Mouse (Mus musculus): Measurements from ENCODE around the gene Ldlrad1. TPM values are rescaled to one million over a fixed set of nuclear protein-coding genes. Genes with fewer than 3 reads are reported as not detected.

The Ldlrad1 gene
- polyA plus RNA-seq, 1 experiment = not detected

GRCm38 (mm10) chr4:107213279-107214011, 4.5 kb downstream of the Ldlrad1 start:
- no peak for TF ChIP-seq POLR2A (IDR thresholded peaks at IDR 0.05; ENCODE audit: borderline replicate concordance, insufficient read depth, low read length)
- TF ChIP-seq CTCF (IDR thresholded peaks at IDR 0.05; ENCODE audit: borderline replicate concordance, insufficient read depth, low read depth, low read length) = no peak
- Histone ChIP-seq H3K4me3 (replicated peaks; ENCODE audit: insufficient read depth, low read depth, low read length) (no peak overlapping the region), H3K27me3 (ENCODE audit: control insufficient read depth, insufficient read depth, low read length) (no peaks in the 10 kb centered on the region), H3K4me1 (ENCODE audit: control insufficient read depth, insufficient read depth, low read length) (no peaks in the 10 kb centered on the region), H3K27ac (ENCODE audit: insufficient read depth, low read length) (no peak overlapping the region)
- DNase-seq = no peak
- WGBS = 68% methylated on average over 12 of the region's 12 CpGs

- Histone ChIP-seq H3K4me3 (replicated peaks; ENCODE audit: insufficient read depth, low read depth, low read length) (no peak overlapping the region), H3K4me1 (ENCODE audit: control insufficient read depth, insufficient read depth, low read length) (peaks cover 5% of the 10 kb centered on the region; the same call in 1 of the 2 replicates), H3K27ac (ENCODE audit: insufficient read depth, low read length) (no peak overlapping the region), H3K27me3 (ENCODE audit: control insufficient read depth, insufficient read depth, low read length) (no peaks in the 10 kb centered on the region)
- WGBS = 74% methylated on average over 9 of the region's 9 CpGs
- DNase-seq = no peak
- no peak for TF ChIP-seq CTCF (IDR thresholded peaks at IDR 0.05; ENCODE audit: borderline replicate concordance, insufficient read depth, low read depth, low read length)
- TF ChIP-seq POLR2A (IDR thresholded peaks at IDR 0.05; ENCODE audit: borderline replicate concordance, insufficient read depth, low read length) = no peak
Observed at GRCm38 (mm10) chr4:107217574-107217973, 8.6 kb downstream of the Ldlrad1 start.

DNA sequence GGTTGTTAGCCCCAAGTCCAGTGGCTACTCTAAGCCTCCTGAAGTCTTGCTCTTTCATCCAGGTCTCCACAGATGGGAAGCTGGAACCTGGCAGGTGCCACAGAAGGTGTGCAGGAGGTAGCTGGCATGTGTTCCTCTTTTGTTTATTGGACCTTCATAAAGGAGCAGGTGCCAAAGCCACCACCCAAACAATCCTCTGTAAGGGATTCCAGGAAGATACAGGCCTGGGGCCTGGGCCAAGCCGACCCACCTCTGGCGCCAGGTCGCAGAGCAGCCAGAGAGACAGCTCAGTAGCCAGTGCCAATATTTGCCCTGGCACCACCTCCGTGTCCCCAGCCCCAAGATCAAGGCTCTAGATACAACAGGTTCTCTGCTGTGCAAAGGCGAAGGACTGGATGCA, 12.5 kb downstream of the Ldlrad1 start:
- TF ChIP-seq CTCF (IDR thresholded peaks at IDR 0.05; ENCODE audit: borderline replicate concordance, insufficient read depth, low read depth, low read length) = no peak
- no peak for TF ChIP-seq POLR2A (IDR thresholded peaks at IDR 0.05; ENCODE audit: borderline replicate concordance, insufficient read depth, low read length)
- no peak overlapping the region for H3K27ac ChIP-seq (ENCODE audit: insufficient read depth, low read length)
- H3K27me3 ChIP-seq (ENCODE audit: control insufficient read depth, insufficient read depth, low read length) = no peaks in the 10 kb centered on the region
- no peak overlapping the region for H3K4me3 ChIP-seq (replicated peaks; ENCODE audit: insufficient read depth, low read depth, low read length)
- DNase-seq = peak; percentile 14 to 35
- H3K4me1 ChIP-seq (ENCODE audit: control insufficient read depth, insufficient read depth, low read length) = peaks cover 9% of the 10 kb centered on the region; the same call in 1 of the 2 replicates
- 24% methylated on average over 5 of the region's 5 CpGs for whole genome bisulfite sequencing

DNA sequence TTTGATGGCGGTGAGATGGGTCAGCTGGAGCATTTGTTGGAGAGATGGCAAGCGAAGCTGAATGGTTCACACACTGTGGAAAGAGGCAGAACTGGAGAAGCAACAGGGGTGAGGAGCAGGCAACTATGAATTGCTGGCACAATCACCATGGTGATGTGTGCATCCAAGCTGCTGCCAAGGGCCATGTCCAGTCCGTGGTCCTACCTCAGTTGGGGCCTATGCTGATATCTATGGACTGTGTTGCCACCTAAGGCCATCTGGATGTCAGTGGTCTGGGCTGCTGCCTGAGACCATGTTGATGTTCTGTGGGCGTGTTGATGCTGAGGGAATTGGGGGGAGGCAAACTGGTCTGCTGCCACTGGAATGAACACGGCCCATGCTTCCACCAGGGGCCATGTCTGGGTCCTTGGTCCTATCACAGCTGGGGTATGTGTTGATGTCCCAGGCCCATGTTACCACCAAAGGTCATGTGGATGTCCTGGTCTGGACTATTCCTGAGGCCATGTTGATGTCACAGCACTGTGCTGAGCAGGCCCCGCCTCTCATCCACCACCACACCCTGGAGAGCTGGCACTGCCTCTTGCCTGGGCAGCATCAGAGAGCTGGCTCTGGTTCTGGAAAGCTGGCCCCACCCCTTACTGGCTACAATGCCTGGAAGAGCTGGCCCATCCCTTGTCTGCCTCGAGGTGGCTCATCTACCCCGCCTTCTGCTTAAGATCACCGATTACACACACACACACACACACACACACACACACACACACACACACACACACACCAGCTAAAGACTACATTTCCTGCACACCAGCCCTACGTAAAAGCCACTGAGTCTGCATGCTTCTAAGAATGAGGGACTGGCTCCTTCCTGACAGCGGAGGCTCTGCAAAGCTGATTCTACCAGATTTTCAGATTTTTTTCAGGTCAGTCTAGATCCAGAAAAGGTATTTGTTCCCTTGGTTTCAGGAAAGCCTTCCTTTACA, 14.5 kb downstream of the Ldlrad1 start:
- no peak for TF ChIP-seq POLR2A (IDR thresholded peaks at IDR 0.05; ENCODE audit: borderline replicate concordance, insufficient read depth, low read length)
- no peak for TF ChIP-seq CTCF (IDR thresholded peaks at IDR 0.05; ENCODE audit: borderline replicate concordance, insufficient read depth, low read depth, low read length)
- H3K4me3 ChIP-seq (replicated peaks; ENCODE audit: insufficient read depth, low read depth, low read length) = no peak overlapping the region
- no peaks in the 10 kb centered on the region for H3K27me3 ChIP-seq (ENCODE audit: control insufficient read depth, insufficient read depth, low read length)
- 43% methylated on average over 11 of the region's 11 CpGs for WGBS
- H3K27ac ChIP-seq (ENCODE audit: insufficient read depth, low read length) = no peak overlapping the region
- DNase-seq = peak; percentile 31 to 57
- H3K4me1 ChIP-seq (ENCODE audit: control insufficient read depth, insufficient read depth, low read length) = peaks cover 9% of the 10 kb centered on the region; the same call in 1 of the 2 replicates

GRCm38 (mm10) chr4:107226313-107226712, 17.3 kb downstream of the Ldlrad1 start:
- no peak overlapping the region for H3K4me3 ChIP-seq (replicated peaks; ENCODE audit: insufficient read depth, low read depth, low read length)
- 96% methylated on average over 2 of the region's 2 CpGs for WGBS
- no peak for DNase-seq

DNA sequence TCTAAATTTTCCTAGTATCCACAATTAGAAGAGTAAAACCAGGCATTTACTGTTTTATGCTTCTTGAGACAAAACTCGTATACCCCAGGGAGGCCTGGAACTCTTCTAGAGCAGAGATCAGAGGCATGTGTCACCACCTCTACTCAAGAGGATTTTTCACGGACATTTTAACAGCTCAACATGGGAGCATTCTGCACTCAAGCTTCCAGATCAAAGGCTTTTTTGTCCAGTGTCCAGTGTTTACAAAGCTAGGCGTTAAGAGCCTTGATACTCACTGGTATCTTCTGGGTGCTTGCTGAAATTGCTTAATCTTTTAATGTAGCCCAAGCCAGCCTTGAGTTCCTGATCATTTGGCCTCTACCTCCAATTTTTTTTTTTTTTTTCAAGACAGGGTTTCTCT, 23.2 kb downstream of the Ldlrad1 start:
- no peaks in the 10 kb centered on the region for H3K4me1 ChIP-seq (ENCODE audit: control insufficient read depth, insufficient read depth, low read length)
- WGBS = 48% methylated on average over 3 of the region's 3 CpGs
- no peak overlapping the region for H3K27ac ChIP-seq (ENCODE audit: insufficient read depth, low read length)
- H3K4me3 ChIP-seq (replicated peaks; ENCODE audit: insufficient read depth, low read depth, low read length) = no peak overlapping the region
- no peak for TF ChIP-seq CTCF (IDR thresholded peaks at IDR 0.05; ENCODE audit: borderline replicate concordance, insufficient read depth, low read depth, low read length)
- TF ChIP-seq POLR2A (IDR thresholded peaks at IDR 0.05; ENCODE audit: borderline replicate concordance, insufficient read depth, low read length) = no peak
- no peak for DNase-seq
- no peaks in the 10 kb centered on the region for H3K27me3 ChIP-seq (ENCODE audit: control insufficient read depth, insufficient read depth, low read length)

More at GRCm38 (mm10) chr4:107226313-107226712, 17.3 kb downstream of the Ldlrad1 start:
- Histone ChIP-seq H3K4me1 (ENCODE audit: control insufficient read depth, insufficient read depth, low read length) (peaks cover 9% of the 10 kb centered on the region; the same call in 1 of the 2 replicates), H3K27ac (ENCODE audit: insufficient read depth, low read length) (no peak overlapping the region), H3K27me3 (ENCODE audit: control insufficient read depth, insufficient read depth, low read length) (no peaks in the 10 kb centered on the region)
- TF ChIP-seq POLR2A (IDR thresholded peaks at IDR 0.05; ENCODE audit: borderline replicate concordance, insufficient read depth, low read length) (no peak), CTCF (IDR thresholded peaks at IDR 0.05; ENCODE audit: borderline replicate concordance, insufficient read depth, low read depth, low read length) (no peak)

DNA sequence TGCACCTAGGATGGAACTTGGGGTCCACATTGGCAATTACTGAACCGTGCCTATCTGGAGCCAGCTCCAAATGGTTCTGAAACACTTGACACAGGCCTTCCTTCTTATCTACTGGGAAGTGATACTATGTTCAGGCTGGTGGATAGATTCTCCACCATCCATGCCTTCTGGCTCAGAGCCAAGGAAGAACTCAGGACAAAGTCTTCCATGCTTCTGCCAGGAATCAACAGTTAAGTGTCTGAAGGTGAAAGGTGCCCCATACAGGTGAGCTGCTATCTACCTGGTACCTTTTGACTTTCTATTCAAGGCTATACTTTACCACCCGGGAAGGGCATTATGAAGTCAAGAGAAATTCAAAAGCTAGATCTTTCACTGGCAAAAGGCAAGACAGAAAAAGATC, 29.3 kb downstream of the Ldlrad1 start:
- no peak for DNase-seq
- no peak overlapping the region for H3K27ac ChIP-seq (ENCODE audit: insufficient read depth, low read length)
- H3K4me3 ChIP-seq (replicated peaks; ENCODE audit: insufficient read depth, low read depth, low read length) = no peak overlapping the region
- H3K4me1 ChIP-seq (ENCODE audit: control insufficient read depth, insufficient read depth, low read length) = no peaks in the 10 kb centered on the region
- TF ChIP-seq CTCF (IDR thresholded peaks at IDR 0.05; ENCODE audit: borderline replicate concordance, insufficient read depth, low read depth, low read length) (no peak), POLR2A (IDR thresholded peaks at IDR 0.05; ENCODE audit: borderline replicate concordance, insufficient read depth, low read length) (no peak)
- 85% methylated on average over 2 of the region's 2 CpGs for WGBS
- H3K27me3 ChIP-seq (ENCODE audit: control insufficient read depth, insufficient read depth, low read length) = no peaks in the 10 kb centered on the region

Measured in cerebellum, adult 2 months (tissue).